Mouse (Mus musculus): ENCODE results near the gene Zswim9. TPM values are rescaled to one million over a fixed set of nuclear protein-coding genes. Genes with fewer than 3 reads are reported as not detected.

Zswim9 gene
- polyA plus RNA-seq, 1 experiment from 2014 or later = 4.7 TPM

DNA sequence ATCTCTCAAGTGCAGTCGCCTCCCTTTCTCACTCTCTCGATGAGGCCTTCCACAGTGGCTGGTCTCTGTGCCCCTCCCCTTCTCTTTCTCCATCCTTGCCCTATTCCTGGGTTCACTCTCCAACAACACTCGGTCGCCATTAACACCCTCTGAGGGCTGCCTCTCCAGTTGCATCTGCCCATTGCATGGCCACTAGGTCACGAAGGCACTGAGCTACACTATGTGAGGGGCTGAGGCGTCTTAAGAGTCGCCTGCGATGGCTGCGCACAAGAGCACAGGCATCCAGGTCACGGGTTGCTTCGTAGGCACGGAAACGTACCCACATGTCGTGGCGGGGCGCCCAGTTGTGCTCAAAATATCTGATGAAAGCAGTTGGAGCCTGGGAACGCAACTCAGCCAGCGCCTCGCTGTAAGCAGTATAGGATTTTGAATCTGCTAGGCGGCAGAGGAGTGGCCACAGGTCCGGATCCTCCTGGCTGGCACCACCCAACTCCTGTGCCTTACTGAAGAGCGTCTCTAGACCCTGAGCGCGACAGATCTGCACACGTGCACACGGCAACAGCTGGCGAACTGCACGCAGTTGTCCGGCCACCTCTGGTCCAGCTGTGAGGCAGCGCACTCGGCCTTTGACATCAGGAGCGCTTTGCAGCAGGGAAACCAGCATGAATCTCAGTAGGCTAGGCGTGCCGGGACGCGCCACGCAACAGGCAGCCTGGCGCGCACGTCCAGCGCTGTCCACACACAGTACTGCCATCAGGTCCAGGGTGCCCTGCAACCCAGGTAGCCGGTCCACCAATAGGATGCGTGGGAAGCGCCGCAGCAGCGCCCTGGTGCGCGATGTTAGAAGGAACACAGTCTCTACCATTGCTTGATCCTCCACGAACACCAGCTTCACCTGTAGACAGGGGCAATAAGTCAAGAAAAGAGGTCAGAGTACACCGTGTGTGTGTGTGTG is 17.5 kb downstream of the Zswim9 start:
- no peak overlapping the region for H3K27ac ChIP-seq (ENCODE audit: low read depth)
- no peak overlapping the region for H3K9ac ChIP-seq (ENCODE audit: low read length)
- H3K4me3 ChIP-seq (ENCODE audit: low read depth, low read length) = no peak overlapping the region
- no peaks in the 10 kb centered on the region for H3K4me1 ChIP-seq (replicated peaks; ENCODE audit: control insufficient read depth, insufficient read depth, low read length)
- WGBS = 41% methylated on average over 50 of the region's 50 CpGs
- no peaks in the 10 kb centered on the region for H3K27me3 ChIP-seq (replicated peaks; ENCODE audit: control insufficient read depth, insufficient read depth, low read length)
- ATAC-seq (replicated peaks; ENCODE audit: low FRiP score, low TSS enrichment, low read depth) (0 out of 2 replicates have a peak, but pooled peaks have one; percentile 36), DNase-seq (ENCODE audit: low spot score) (no peak)
- no peak overlapping the region for H3K4me2 ChIP-seq (ENCODE audit: low read length)
- no peaks in the 10 kb centered on the region for H3K36me3 ChIP-seq (ENCODE audit: control insufficient read depth, insufficient read depth, low read length)
- no peaks in the 10 kb centered on the region for H3K9me3 ChIP-seq (ENCODE audit: control insufficient read depth, low read length)

DNA sequence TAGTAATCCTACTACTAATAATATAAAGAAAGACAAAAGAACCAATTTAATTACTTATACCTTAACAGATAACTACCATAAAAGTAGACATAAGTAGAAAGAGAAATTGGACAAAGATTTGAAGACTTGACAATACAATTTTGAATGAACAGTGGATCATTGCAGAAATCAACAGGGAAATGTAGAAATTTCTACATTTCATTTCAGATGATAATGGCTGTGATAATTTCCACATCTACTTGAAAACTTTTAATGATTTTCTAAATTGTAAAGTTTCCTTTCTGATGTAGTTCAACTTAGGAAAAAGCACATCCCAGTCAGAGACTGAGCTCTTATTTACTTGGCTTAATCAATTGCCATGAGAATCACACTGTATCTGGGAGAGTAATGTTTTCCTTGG is 65.8 kb downstream of the Zswim9 start, which contains the start of gene Vmn1r89:
Gene Vmn1r89, plus strand, starts transcription at position 301 of the 400 bp plus-strand sequence.
- Histone ChIP-seq H3K9me3 (ENCODE audit: control insufficient read depth, low read length) (no peaks in the 10 kb centered on the region), H3K4me1 (replicated peaks; ENCODE audit: control insufficient read depth, insufficient read depth, low read length) (no peaks in the 10 kb centered on the region), H3K27ac (ENCODE audit: low read depth) (no peak within 1 kb of the TSS), H3K27me3 (replicated peaks; ENCODE audit: control insufficient read depth, insufficient read depth, low read length) (no peaks in the 10 kb centered on the region), H3K9ac (ENCODE audit: low read length) (no peak within 1 kb of the TSS), H3K4me2 (ENCODE audit: low read length) (no peak within 1 kb of the TSS), H3K36me3 (ENCODE audit: control insufficient read depth, insufficient read depth, low read length) (no peaks in the 10 kb centered on the region), H3K4me3 (ENCODE audit: low read depth, low read length) (no peak within 1 kb of the TSS)
- DNase-seq (ENCODE audit: low spot score) = no peak
- no peak for ATAC-seq (replicated peaks; ENCODE audit: low FRiP score, low TSS enrichment, low read depth)

Other genes starting within 250 kb of the Zswim9 start
- 157 and 161 TPM in 2 replicates for gene Chmp2a, start 243.9 kb downstream of the Zswim9 start, polyA plus RNA-seq (2014; fragmentation: Nextera tagmentation; extraction: Ambion mirVana)
- 72.7 and 124 TPM in 2 replicates for gene Ube2m, start 240.4 kb downstream of the Zswim9 start, polyA plus RNA-seq (2014; fragmentation: Nextera tagmentation; extraction: Ambion mirVana)
- 2.5 and 2.7 TPM in 2 replicates for gene Mzf1, start 224.0 kb downstream of the Zswim9 start, polyA plus RNA-seq (2014; fragmentation: Nextera tagmentation; extraction: Ambion mirVana)
- not detected in 2 replicates for gene Vmn1r85, start 183.5 kb downstream of the Zswim9 start, polyA plus RNA-seq (2014; fragmentation: Nextera tagmentation; extraction: Ambion mirVana)
- gene Vmn1r86, start 158.8 kb downstream of the Zswim9 start, polyA plus RNA-seq (2014; fragmentation: Nextera tagmentation; extraction: Ambion mirVana) = not detected in 2 replicates
- not detected in 2 replicates for gene Vmn1r87, start 138.6 kb downstream of the Zswim9 start, polyA plus RNA-seq (2014; fragmentation: Nextera tagmentation; extraction: Ambion mirVana)
- gene Vmn1r88, start 119.2 kb downstream of the Zswim9 start, polyA plus RNA-seq (2014; fragmentation: Nextera tagmentation; extraction: Ambion mirVana) = 0.03 TPM in 1 of 2 replicates, not detected in the other
- gene Vmn1r89, start 65.7 kb downstream of the Zswim9 start, polyA plus RNA-seq (2014; fragmentation: Nextera tagmentation; extraction: Ambion mirVana) = not detected in 2 replicates
- gene Lig1, start 1.4 kb downstream of the Zswim9 start, polyA plus RNA-seq (2014; fragmentation: Nextera tagmentation; extraction: Ambion mirVana) = 110 and 115 TPM in 2 replicates
- 0.97 and 1.0 TPM in 2 replicates for gene Pla2g4c, start 45.9 kb upstream of the Zswim9 start, polyA plus RNA-seq (2014; fragmentation: Nextera tagmentation; extraction: Ambion mirVana)
- not detected in 2 replicates for gene Cabp5, start 119.4 kb upstream of the Zswim9 start, polyA plus RNA-seq (2014; fragmentation: Nextera tagmentation; extraction: Ambion mirVana)
- gene Bsph1, start 172.1 kb upstream of the Zswim9 start, polyA plus RNA-seq (2014; fragmentation: Nextera tagmentation; extraction: Ambion mirVana) = not detected in 2 replicates